Mouse (Mus musculus) CH12.LX (cell line): ENCODE measurements around the gene Babam2.

Source experiments
- CHD1 ChIP-seq: IDR thresholded peaks from 2 replicates; pipeline ENCODE4 v1.6.1; 2012; ENCODE audit warnings: low read depth, low read length, improper control_type of control experiment, inconsistent platforms
- CTCF ChIP-seq, 2 experiments: IDR thresholded peaks in 1 of 2; conservative IDR thresholded peaks in 1 of 2; 2 replicates each; pipeline ENCODE4 v1.5.1; 2011 to 2012; ENCODE audit warnings: low read depth in 2 of 2, low read length in 2 of 2, improper control_type of control experiment in 1 of 2, inconsistent platforms in 1 of 2, mild to moderate bottlenecking in 1 of 2, moderate library complexity in 1 of 2
- ELF1 ChIP-seq: IDR thresholded peaks from 2 replicates; pipeline ENCODE4 v1.6.1; 2014; ENCODE audit warnings: low read depth, mild to moderate bottlenecking, inconsistent platforms, low read length, improper control_type of control experiment
- MAX ChIP-seq: IDR thresholded peaks from 2 replicates; pipeline ENCODE4 v1.6.1; 2011; ENCODE audit warnings: low read length, improper control_type of control experiment
- POLR2A ChIP-seq: IDR thresholded peaks from 2 replicates; pipeline ENCODE4 v1.6.1; 2011; ENCODE audit warnings: low read depth, mild to moderate bottlenecking, improper control_type of control experiment, low read length
- POLR2AphosphoS2 ChIP-seq: IDR thresholded peaks from 2 replicates; pipeline ENCODE4 v1.6.1; 2011; ENCODE audit warnings: low read depth, low read length, improper control_type of control experiment
- RCOR1 ChIP-seq: conservative IDR thresholded peaks from 2 replicates; pipeline ENCODE4 v1.6.1; 2012; ENCODE audit warnings: low read depth, mild to moderate bottlenecking, inconsistent platforms, low read length, improper control_type of control experiment
- TBP ChIP-seq: conservative IDR thresholded peaks from 2 replicates; pipeline ENCODE4 v1.6.1; 2011; ENCODE audit warnings: low read depth, low read length, improper control_type of control experiment

GRCm38 (mm10) chr5:31853831-31854230 lies 156.3 kb downstream of the Babam2 start:
- no peak for TF ChIP-seq CTCF (conservative IDR thresholded peaks at IDR 0.05 in 1 of 2, IDR thresholded peaks at IDR 0.05 in 1 of 2; ENCODE audit: low read depth in 2 of 2, low read length in 2 of 2)
- TF ChIP-seq ELF1: no peak
- no peak for TF ChIP-seq POLR2AphosphoS2
- TF ChIP-seq POLR2A: no peak
- no peak for TF ChIP-seq MAX
- no peak for TF ChIP-seq TBP
- no peak for TF ChIP-seq CHD1
- TF ChIP-seq RCOR1: no peak
